Mouse (Mus musculus) kidney, postnatal 0 days (tissue): ENCODE measurements around the gene Cd47. TPM values are rescaled to one million over a fixed set of nuclear protein-coding genes. Genes with fewer than 3 reads are reported as not detected.
"Not testable (repeated sequence)": the region's sequence is repeated elsewhere in the genome, so short reads cannot be mapped to it uniquely, and the experiment has no call there.

Source experiments
- ATAC-seq: fragments of 200-750 bp; cut with Nextera tagmentation; replicated peaks from 2 replicates; pipeline ENCODE4 v1.8.0; 2017; ENCODE audit warnings: low read depth, moderate number of reproducible peaks, moderate TSS enrichment, moderate library complexity; ENCODE audit not compliant: low FRiP score
- DNase-seq: peaks from one replicate; pipeline ENCODE4 v3.0.0-alpha.2; 2016; ENCODE audit warnings: low spot score
- H3K27ac ChIP-seq: fragments of 300-500 bp; sonication (generic); 2 replicates; pipeline ENCODE4 v1.5.1; 2014; ENCODE audit warnings: mild to moderate bottlenecking
- H3K27me3 ChIP-seq: fragments of 300-500 bp; sonication (generic); 2 replicates; pipeline ENCODE4 v1.6.1; 2014; ENCODE audit warnings: low read length, mixed read lengths; ENCODE audit not compliant: insufficient read depth
- H3K36me3 ChIP-seq: fragments of 300-500 bp; sonication (generic); 2 replicates; pipeline ENCODE4 v1.6.1; 2014; ENCODE audit warnings: low read length, mixed read lengths; ENCODE audit not compliant: insufficient read depth
- H3K4me1 ChIP-seq: fragments of 300-500 bp; sonication (generic); replicated peaks from 2 replicates; pipeline ENCODE4 v1.6.1; 2014; ENCODE audit warnings: antibody characterized with exemption, low read length, mixed read lengths; ENCODE audit not compliant: insufficient read depth
- H3K4me2 ChIP-seq: fragments of 300-500 bp; sonication (generic); 2 replicates; pipeline ENCODE4 v1.6.1; 2014; ENCODE audit warnings: mild to moderate bottlenecking, low read length, moderate library complexity, mixed read lengths
- H3K4me3 ChIP-seq: fragments of 300-500 bp; sonication (generic); replicated peaks from 2 replicates; pipeline ENCODE4 v1.5.1; 2014; ENCODE audit warnings: low read depth, low read length
- H3K9ac ChIP-seq: fragments of 300-500 bp; sonication (generic); 2 replicates; pipeline ENCODE4 v1.6.1; 2014; ENCODE audit warnings: low read depth, low read length
- H3K9me3 ChIP-seq: fragments of 300-500 bp; sonication (generic); replicated peaks from 2 replicates; pipeline ENCODE4 v1.6.1; 2016; ENCODE audit warnings: low read length, inconsistent platforms, mixed read lengths
- CTCF ChIP-seq: IDR thresholded peaks from 2 replicates; pipeline ENCODE4 v1.5.1; 2016; ENCODE audit warnings: antibody characterized with exemption, low read depth, mild to moderate bottlenecking, moderate library complexity
- WGBS: fragments of 180-500 bp; shearing (Covaris S2); extraction: QIAGEN DNeasy Blood & Tissue Kit; methylation state at CpG from one replicate; pipeline ENCODE4 v1.1.7; 2014; 5-methylcytosine and 5-hydroxymethylcytosine counted together
- polyA plus RNA-seq: library from polyadenylated mRNA; unstranded; fragments of >200 nt; fragmentation: Nextera tagmentation; extraction: Ambion mirVana; gene quantifications from 2 replicates; pipeline ENCODE4 v1.2.1, GENCODE M21; 2015

The Cd47 gene
- polyA plus RNA-seq, 1 experiment from 2014 or later = 95.6 TPM

- Histone ChIP-seq H3K4me3 (no peak overlapping the region), H3K27ac (no peak overlapping the region), H3K4me2 (no peak overlapping the region), H3K4me1 (no peaks in the 10 kb centered on the region), H3K9me3 (no peaks in the 10 kb centered on the region), H3K27me3 (no peaks in the 10 kb centered on the region), H3K9ac (no peak overlapping the region), H3K36me3 (no peaks in the 10 kb centered on the region)
- no peak for TF ChIP-seq CTCF
- 87% methylated on average over 6 of the region's 6 CpGs for WGBS
- no peak for ATAC-seq
- DNase-seq = no peak
Measured at GRCm38 (mm10) chr16:49818627-49819026, 18.3 kb downstream of the Cd47 start.

DNA sequence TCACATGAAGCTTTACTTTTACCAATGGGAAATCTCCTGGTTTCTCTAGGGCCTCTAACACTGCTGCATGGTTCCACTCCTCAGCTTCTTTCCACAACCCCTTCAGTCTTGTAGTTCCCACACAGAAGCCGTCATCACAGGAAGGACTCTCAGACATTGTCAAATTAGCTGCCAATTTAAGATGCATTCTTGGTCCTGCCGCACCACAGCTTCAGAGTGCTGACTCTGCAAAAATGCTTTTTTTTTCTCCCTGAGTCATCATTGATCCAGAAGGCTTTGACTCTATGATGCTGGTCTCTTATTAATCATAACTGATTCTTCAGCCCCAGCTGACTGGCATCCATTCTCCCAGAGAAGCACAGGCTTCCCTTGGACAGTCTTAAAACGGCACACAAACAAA lies 19.2 kb downstream of the Cd47 start:
- no peak overlapping the region for H3K27ac ChIP-seq
- no peaks in the 10 kb centered on the region for H3K36me3 ChIP-seq
- no peak overlapping the region for H3K4me2 ChIP-seq
- DNase-seq = no peak
- TF ChIP-seq CTCF = no peak
- H3K9me3 ChIP-seq = no peaks in the 10 kb centered on the region
- no peak for ATAC-seq
- H3K4me3 ChIP-seq = no peak overlapping the region
- H3K4me1 ChIP-seq = no peaks in the 10 kb centered on the region
- H3K9ac ChIP-seq = no peak overlapping the region
- H3K27me3 ChIP-seq = no peaks in the 10 kb centered on the region
- WGBS = 86% methylated on average over 3 of the region's 3 CpGs

GRCm38 (mm10) chr16:49830911-49831310 lies 30.6 kb downstream of the Cd47 start:
- not testable (repeated sequence) for H3K4me3 ChIP-seq, H3K27me3 ChIP-seq, H3K27ac ChIP-seq, H3K36me3 ChIP-seq, H3K4me2 ChIP-seq, H3K9me3 ChIP-seq, ATAC-seq, DNase-seq, H3K9ac ChIP-seq, H3K4me1 ChIP-seq
- 90% methylated on average over 3 of the region's 3 CpGs for WGBS

DNA sequence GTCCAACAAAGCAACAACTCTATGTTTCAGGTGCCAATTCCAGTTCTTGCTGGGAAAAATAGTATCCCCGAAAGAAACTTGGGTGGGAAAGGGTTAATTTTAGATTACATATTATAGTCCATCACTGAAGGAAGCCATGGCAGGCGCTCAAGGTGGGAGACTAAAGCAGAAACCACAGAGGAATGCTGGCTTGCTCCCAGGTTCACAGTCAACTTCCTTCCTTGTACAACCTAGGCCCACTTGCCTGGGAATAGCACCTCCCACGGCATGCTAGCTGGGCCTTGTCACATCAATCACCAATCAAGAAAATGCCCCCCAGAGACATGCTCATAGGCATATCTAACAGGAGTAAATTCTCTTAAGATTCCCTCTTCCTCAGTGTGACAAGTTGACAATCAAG lies 32.0 kb downstream of the Cd47 start:
- no peaks in the 10 kb centered on the region for H3K4me1 ChIP-seq
- no peak overlapping the region for H3K9ac ChIP-seq
- no peak overlapping the region for H3K4me2 ChIP-seq
- 57% methylated on average over 3 of the region's 3 CpGs for WGBS
- DNase-seq = no peak
- H3K27ac ChIP-seq = no peak overlapping the region
- ATAC-seq = no peak
- TF ChIP-seq CTCF = no peak
- H3K36me3 ChIP-seq = no peaks in the 10 kb centered on the region
- no peak overlapping the region for H3K4me3 ChIP-seq
- no peaks in the 10 kb centered on the region for H3K27me3 ChIP-seq
- no peaks in the 10 kb centered on the region for H3K9me3 ChIP-seq

GRCm38 (mm10) chr16:49834130-49834693 lies 33.9 kb downstream of the Cd47 start:
- WGBS = 71% methylated on average over 4 of the region's 4 CpGs
- DNase-seq = no peak

GRCm38 (mm10) chr16:49836634-49837164 lies 36.4 kb downstream of the Cd47 start:
- DNase-seq = no peak
- no peak overlapping the region for H3K4me3 ChIP-seq
- TF ChIP-seq CTCF = no peak
- no peak overlapping the region for H3K4me2 ChIP-seq
- WGBS = 79% methylated on average over 6 of the region's 6 CpGs
- no peaks in the 10 kb centered on the region for H3K36me3 ChIP-seq
- H3K27ac ChIP-seq = no peak overlapping the region
- no peak for ATAC-seq
- H3K9ac ChIP-seq = no peak overlapping the region
- H3K9me3 ChIP-seq = no peaks in the 10 kb centered on the region
- H3K4me1 ChIP-seq = peaks cover 4% of the 10 kb centered on the region
- H3K27me3 ChIP-seq = no peaks in the 10 kb centered on the region

More at GRCm38 (mm10) chr16:49834130-49834693, 33.9 kb downstream of the Cd47 start:
- H3K27me3 ChIP-seq = no peaks in the 10 kb centered on the region
- ATAC-seq = no peak
- no peak for TF ChIP-seq CTCF
- H3K4me3 ChIP-seq = no peak overlapping the region
- no peaks in the 10 kb centered on the region for H3K4me1 ChIP-seq
- H3K9ac ChIP-seq = no peak overlapping the region
- no peak overlapping the region for H3K4me2 ChIP-seq
- H3K9me3 ChIP-seq = no peaks in the 10 kb centered on the region
- no peaks in the 10 kb centered on the region for H3K36me3 ChIP-seq
- no peak overlapping the region for H3K27ac ChIP-seq

GRCm38 (mm10) chr16:49838923-49839322 lies 38.6 kb downstream of the Cd47 start:
- H3K9me3 ChIP-seq = no peaks in the 10 kb centered on the region
- WGBS = 93% methylated on average over 6 of the region's 6 CpGs
- TF ChIP-seq CTCF = no peak
- no peak overlapping the region for H3K4me2 ChIP-seq
- H3K27ac ChIP-seq = no peak overlapping the region
- no peaks in the 10 kb centered on the region for H3K36me3 ChIP-seq
- no peak overlapping the region for H3K4me3 ChIP-seq
- ATAC-seq (no peak), DNase-seq (no peak)
- no peaks in the 10 kb centered on the region for H3K27me3 ChIP-seq
- H3K9ac ChIP-seq = no peak overlapping the region
- H3K4me1 ChIP-seq = peaks cover 4% of the 10 kb centered on the region
